Mouse (Mus musculus) brain, embryonic 14.5 days (tissue): ENCODE data around the gene Cnpy2.

Source experiments
- CTCF ChIP-seq: fragments of 200-500 bp; IDR thresholded peaks from 2 replicates; pipeline ENCODE4 v1.5.1; 2012; ENCODE audit warnings: inconsistent platforms, mild to moderate bottlenecking, moderate library complexity, borderline replicate concordance; ENCODE audit not compliant: insufficient read depth, insufficient read length; ENCODE audit errors: extremely low read depth
- POLR2A ChIP-seq: fragments of 200-500 bp; IDR thresholded peaks from 2 replicates; pipeline ENCODE4 v1.6.1; 2012; ENCODE audit warnings: mild to moderate bottlenecking, inconsistent platforms, borderline replicate concordance; ENCODE audit not compliant: poor library complexity, insufficient read depth, insufficient read length, severe bottlenecking; ENCODE audit errors: extremely low read depth

DNA sequence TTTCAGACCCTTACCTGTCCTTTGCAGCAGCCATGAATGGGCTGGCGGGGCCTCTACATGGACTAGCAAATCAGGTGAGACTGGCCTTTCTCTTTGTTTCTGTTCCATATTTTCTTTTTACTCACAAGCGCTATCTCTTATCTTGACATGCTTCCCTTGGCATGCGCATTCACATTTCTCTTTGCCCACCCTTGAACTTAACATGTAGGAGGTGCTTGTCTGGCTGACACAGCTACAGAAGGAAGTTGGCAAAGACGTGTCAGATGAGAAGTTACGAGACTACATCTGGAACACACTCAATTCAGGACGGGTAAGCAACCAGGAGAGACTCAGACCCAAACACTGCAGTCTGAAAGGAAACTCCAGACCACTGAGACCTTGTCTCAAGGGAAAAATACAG is 37.0 kb downstream of the Cnpy2 start:
- TF ChIP-seq CTCF (no peak), POLR2A (no peak)
